Mouse (Mus musculus) heart, postnatal 4 days (tissue): ENCODE measurements around the gene Hoxd3. TPM values are rescaled to one million over a fixed set of nuclear protein-coding genes. Genes with fewer than 3 reads are reported as not detected.

ENCODE experiments used
- DNase-seq: peaks from one replicate; pipeline ENCODE4 v3.0.0; 2021
- total RNA-seq, 2 experiments: library from RNA; stranded (reverse); gene quantifications; 2 replicates each; pipeline ENCODE4 v1.2.3; 2021

Gene Hoxd3
- total RNA-seq, 2 experiments from 2014 or later, result 0.11 TPM; not detected in 1

DNA sequence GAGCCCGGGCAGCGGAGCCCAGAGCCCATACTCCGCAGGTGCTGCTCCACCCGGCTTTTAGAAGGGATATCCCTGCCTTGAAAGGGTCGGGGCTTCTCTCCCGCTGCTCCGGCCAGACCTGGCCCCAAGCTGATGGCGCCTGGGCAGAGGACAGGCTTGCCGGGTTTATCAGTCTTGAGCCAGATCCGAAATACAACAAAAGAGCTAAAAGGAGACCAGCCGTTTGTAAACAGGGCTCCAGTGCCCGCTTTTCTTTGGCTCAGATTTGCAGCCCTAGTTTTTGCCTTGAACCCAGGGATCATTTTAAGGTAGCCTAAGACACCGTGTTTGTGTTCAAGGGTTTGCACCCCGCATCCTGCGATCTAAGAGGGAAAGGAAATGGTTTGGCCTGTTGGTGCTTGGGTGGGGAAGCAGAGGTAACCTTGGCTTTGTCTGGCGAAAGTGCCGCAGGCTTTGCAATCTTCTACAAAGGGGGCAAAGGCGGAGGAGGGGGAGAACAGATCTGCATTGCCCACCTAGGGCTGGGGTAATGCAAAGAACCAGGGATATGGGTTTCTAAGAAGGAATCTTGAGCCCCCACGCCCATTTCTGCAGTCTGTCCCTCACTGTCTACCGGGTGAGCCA is 18.8 kb upstream of the Hoxd3 start:
- no peak for DNase-seq

GRCm38 (mm10) chr2:74693432-74693827 is 18.3 kb upstream of the Hoxd3 start:
- no peak for DNase-seq

DNA sequence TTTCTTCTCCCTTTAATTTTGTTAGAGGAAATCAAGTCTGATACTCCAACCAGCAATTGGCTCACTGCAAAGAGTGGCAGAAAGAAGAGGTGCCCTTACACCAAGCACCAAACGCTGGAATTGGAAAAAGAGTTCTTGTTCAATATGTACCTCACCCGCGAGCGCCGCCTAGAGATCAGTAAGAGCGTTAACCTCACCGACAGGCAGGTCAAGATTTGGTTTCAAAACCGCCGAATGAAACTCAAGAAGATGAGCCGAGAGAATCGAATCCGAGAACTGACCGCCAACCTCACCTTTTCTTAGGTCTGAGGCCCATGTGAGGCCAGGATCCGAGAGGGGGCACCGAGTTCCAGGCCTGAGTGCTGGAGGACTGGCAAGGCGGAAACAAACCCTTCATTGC is 17.7 kb upstream of the Hoxd3 start:
- DNase-seq, result no peak

- no peak for DNase-seq
These were observed 16.3 kb upstream of the Hoxd3 start for GRCm38 (mm10) chr2:74695383-74695782.

GRCm38 (mm10) chr2:74695813-74696430 is 15.8 kb upstream of the Hoxd3 start:
- DNase-seq, result no peak

- DNase-seq, result no peak
These were observed 15.0 kb upstream of the Hoxd3 start for GRCm38 (mm10) chr2:74696442-74697335.

DNA sequence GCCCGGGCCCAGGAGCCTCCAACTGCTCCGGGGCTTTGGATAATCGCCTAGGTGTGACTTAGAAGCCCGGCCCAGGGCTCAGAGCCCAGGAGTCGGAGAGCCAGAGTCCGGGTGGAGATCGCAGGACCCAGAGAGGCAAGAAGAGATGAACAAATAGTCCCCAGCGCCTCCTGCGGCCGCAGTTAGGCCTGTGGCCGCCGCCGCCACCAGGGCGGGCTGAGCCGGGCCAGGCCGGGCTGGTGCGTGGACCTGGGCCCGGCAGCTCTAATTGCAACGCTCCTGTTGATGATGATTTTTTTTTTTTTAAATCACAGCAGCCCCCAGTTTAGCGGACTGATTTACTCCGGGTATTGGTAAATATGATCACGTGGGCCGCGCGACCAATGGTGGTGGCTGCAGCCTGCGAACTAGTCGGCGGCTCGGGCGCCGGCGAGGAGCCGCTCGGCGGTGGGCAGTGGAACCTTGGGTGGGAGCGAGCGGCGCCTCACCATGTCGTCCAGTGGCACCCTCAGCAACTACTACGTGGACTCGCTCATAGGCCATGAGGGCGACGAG is 14.1 kb upstream of the Hoxd3 start, which contains the start of gene Hoxd9:
Gene Hoxd9, plus strand, starts transcription at position 161 of the 555 bp plus-strand sequence.
- peak; percentile 54 for DNase-seq

DNA sequence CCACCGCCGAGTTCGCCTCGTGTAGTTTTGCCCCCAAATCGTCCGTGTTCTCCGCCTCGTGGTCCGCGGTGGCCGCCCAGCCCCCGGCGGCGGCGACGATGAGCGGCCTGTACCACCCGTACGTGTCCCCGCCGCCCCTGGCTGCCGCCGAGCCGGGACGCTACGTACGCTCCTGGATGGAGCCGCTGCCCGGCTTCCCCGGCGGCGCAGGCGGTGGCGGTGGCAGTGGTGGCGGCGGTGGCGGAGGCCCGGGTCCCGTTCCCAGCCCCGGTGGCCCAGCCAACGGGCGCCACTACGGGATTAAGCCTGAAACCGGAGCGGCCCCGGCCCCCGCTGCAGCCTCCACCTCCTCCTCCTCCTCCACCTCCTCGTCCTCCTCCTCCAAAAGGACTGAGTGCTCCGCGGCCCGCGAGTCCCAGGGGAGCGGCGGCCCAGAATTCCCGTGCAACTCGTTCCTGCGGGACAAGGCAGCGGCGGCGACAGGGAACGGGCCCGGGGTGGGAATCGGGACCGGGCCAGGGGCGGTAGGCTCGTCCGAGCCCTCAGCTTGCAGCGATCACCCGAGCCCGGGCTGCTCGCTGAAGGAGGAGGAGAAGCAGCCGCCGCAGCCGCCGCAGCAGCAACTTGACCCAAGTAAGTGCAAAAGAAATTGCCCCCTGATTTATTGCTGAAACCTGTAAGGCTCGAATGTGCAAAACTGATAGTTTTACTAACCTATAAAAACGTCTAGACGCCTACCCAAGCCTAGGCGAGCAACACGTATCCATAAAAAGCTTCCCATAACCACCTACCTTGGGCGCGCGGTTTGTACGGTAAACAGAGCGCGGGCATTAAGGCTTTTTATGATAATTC is 13.3 kb upstream of the Hoxd3 start:
- no peak for DNase-seq

DNA sequence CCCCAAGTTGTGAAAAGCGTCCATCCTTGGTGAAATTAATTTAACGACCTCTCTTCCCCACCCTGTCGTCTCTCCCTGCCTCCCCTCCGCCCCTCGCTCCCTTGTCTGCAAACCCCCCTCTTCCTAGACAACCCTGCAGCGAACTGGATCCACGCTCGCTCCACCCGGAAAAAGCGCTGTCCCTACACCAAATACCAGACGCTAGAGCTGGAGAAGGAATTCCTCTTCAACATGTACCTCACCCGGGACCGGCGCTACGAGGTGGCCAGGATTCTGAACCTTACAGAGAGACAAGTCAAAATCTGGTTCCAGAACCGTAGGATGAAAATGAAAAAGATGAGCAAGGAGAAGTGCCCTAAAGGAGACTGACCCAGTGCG is 12.7 kb upstream of the Hoxd3 start:
- DNase-seq, result no peak

- DNase-seq, result no peak
These were observed 11.8 kb upstream of the Hoxd3 start for GRCm38 (mm10) chr2:74699664-74700545.

DNA sequence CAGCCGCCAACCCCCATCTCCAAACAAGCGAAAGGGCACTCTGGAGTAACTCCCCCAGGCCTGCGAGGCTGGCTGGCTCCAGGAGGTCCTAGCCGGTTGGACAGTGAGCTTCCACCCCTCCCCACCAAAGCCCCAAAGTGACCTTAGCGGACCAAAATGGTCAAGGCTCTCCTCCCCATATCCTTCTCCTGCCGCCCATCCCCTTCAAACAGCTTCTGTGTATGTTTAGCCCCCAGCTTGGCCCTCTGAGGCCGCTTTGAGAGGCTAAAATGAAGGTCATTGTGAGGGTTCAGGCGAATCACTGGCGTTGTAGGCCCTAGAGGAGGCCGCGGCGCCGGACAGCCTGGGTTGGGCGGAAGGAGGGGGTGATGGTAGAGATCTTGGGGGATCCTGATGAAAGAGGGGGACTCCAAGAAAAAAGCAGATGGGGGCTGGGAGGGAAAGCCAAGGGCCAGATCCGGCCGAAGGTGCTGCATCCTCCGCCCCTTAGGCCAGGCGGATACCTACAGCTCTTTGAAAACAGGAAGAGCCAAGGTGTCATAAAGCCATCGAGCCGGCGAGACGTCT is 11.1 kb upstream of the Hoxd3 start:
- DNase-seq, result no peak

- peak; percentile 87 for DNase-seq
These were observed 9.5 kb upstream of the Hoxd3 start for GRCm38 (mm10) chr2:74701949-74702819.

GRCm38 (mm10) chr2:74702820-74703219 is 8.9 kb upstream of the Hoxd3 start:
- DNase-seq, result no peak

GRCm38 (mm10) chr2:74703317-74703716 is 8.4 kb upstream of the Hoxd3 start:
- DNase-seq, result no peak

DNA sequence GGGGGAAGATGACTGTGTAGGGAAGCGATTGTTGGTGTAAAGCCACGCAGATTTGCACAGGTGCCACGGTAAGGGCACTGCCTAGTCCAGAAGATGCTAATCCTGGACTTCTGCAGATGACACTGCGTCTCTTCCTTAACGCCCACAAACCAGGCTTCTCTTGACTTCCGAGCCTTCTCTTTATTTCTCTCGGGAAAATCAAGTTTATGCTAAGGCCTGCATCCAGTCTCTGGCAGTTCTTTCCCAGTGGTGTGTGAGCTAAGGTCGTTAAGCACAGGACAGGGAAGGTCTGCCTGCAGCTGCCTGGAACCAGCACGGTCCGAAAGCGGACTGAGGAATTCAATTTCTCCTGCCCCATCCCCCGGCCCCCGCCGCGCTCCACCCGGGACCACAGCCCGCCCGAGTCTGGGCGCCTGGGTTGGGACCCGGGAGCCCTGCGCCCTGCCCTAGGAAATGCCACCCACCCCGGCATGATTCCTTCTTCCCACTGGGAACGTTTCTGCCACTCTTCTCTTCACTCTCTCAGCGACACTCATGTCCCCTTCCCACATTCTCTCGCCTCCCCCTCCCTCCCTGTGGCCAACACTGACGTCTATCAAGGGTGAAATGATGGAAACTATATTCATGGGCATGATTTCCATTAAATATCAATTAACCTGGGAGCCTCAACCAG is 7.9 kb upstream of the Hoxd3 start:
- DNase-seq, result no peak

GRCm38 (mm10) chr2:74704393-74704998 is 7.2 kb upstream of the Hoxd3 start, which contains the start of gene Hoxd8:
Gene Hoxd8 (plus strand): TSS chr2:74704615.
- peak; percentile 49 for DNase-seq

GRCm38 (mm10) chr2:74704999-74705466 is 6.7 kb upstream of the Hoxd3 start:
- DNase-seq, result no peak

GRCm38 (mm10) chr2:74705467-74706089 is 6.1 kb upstream of the Hoxd3 start:
- no peak for DNase-seq
